Mouse (Mus musculus): ENCODE results near the gene Klhl8. TPM values are rescaled to one million over a fixed set of nuclear protein-coding genes. Genes with fewer than 3 reads are reported as not detected.

Gene Klhl8
- polyA plus RNA-seq, 1 experiment: 0.95 TPM

DNA sequence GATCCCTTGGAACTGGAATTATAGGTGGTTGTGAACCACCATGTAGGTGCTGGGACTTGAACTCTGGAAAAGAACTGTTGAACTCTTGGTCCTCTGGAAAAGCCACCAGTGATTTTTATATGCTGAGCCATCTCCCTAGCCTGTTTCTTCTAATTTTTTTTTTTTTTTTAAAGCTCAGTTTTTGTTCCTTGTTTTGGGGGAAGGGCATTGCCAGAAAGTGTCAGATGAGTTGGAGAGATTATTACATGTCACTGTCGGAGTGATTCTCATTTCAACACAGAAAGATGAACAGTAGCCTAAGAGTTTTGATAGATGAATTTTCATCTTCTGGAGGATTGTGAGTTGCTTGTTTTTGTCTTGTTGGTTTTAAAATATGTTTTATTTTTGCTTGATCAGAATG lies 91.4 kb downstream of the Klhl8 start:
- TF ChIP-seq CTCF (IDR thresholded peaks at IDR 0.05; ENCODE audit: control insufficient read depth, insufficient read depth, low read length): no peak
- TF ChIP-seq POLR2A (IDR thresholded peaks at IDR 0.05; ENCODE audit: borderline replicate concordance, control insufficient read depth, low read depth, low read length): no peak
- WGBS: 55% methylated on average over 1 of the region's 1 CpGs
- Histone ChIP-seq H3K27ac (ENCODE audit: control insufficient read depth, insufficient read depth, low read depth, low read length, poor library complexity) (no peak overlapping the region), H3K4me1 (ENCODE audit: control insufficient read depth, insufficient read depth, low read length) (no peaks in the 10 kb centered on the region; the same call in 1 of the 2 replicates), H3K4me3 (replicated peaks; ENCODE audit: control insufficient read depth, low read depth, low read length) (no peak overlapping the region)

DNA sequence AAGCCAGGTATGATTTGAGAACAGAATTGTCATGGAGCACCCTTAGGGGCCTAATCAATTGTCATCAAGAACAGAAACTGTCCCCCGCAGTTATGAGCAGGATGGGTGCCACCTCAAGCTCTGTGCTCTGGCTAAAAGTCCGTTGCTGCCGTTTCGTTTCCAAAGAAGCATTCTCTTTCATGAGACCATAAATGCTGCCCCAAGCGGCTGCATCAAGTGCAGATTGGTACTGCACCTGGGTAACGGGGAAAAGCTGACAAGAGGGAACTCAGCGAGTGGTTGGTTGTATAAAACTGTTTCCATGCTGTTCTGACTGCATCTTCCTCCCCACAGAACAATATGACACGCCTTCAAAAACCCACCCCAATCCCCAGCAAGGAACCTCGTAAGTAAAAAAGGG lies 92.5 kb downstream of the Klhl8 start:
- H3K27ac ChIP-seq (ENCODE audit: control insufficient read depth, insufficient read depth, low read depth, low read length, poor library complexity): no peak overlapping the region
- TF ChIP-seq POLR2A (IDR thresholded peaks at IDR 0.05; ENCODE audit: borderline replicate concordance, control insufficient read depth, low read depth, low read length) (no peak), CTCF (IDR thresholded peaks at IDR 0.05; ENCODE audit: control insufficient read depth, insufficient read depth, low read length) (no peak)
- H3K4me1 ChIP-seq (ENCODE audit: control insufficient read depth, insufficient read depth, low read length): no peaks in the 10 kb centered on the region; the same call in 1 of the 2 replicates
- WGBS: 93% methylated on average over 9 of the region's 9 CpGs
- no peak overlapping the region for H3K4me3 ChIP-seq (replicated peaks; ENCODE audit: control insufficient read depth, low read depth, low read length)

DNA sequence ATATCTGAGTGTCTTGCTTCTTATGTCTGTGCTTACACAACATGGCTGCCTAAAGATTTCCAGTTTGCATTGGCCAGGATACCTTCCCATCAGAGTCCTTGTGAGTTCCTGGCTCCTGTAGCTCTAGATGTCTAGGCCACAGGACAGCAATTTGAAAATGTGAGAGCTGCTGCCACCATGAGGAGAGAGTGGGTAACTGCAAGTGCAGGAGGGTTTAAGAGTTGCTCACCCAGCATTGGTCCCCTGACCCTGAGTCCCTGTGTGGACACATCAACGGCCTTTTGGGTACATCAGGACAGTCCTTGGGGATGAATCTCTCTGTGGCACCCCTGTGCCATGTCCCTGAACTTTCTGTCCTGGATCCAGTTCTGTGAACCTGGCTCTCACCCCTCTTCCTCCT lies 93.3 kb downstream of the Klhl8 start:
- no peak overlapping the region for H3K27ac ChIP-seq (ENCODE audit: control insufficient read depth, insufficient read depth, low read depth, low read length, poor library complexity)
- 29% methylated on average over 1 of the region's 1 CpGs for WGBS
- no peak overlapping the region for H3K4me3 ChIP-seq (replicated peaks; ENCODE audit: control insufficient read depth, low read depth, low read length)
- no peak for TF ChIP-seq POLR2A (IDR thresholded peaks at IDR 0.05; ENCODE audit: borderline replicate concordance, control insufficient read depth, low read depth, low read length)
- peak; percentile 90 for TF ChIP-seq CTCF (IDR thresholded peaks at IDR 0.05; ENCODE audit: control insufficient read depth, insufficient read depth, low read length)
- no peaks in the 10 kb centered on the region; the same call in 1 of the 2 replicates for H3K4me1 ChIP-seq (ENCODE audit: control insufficient read depth, insufficient read depth, low read length)

DNA sequence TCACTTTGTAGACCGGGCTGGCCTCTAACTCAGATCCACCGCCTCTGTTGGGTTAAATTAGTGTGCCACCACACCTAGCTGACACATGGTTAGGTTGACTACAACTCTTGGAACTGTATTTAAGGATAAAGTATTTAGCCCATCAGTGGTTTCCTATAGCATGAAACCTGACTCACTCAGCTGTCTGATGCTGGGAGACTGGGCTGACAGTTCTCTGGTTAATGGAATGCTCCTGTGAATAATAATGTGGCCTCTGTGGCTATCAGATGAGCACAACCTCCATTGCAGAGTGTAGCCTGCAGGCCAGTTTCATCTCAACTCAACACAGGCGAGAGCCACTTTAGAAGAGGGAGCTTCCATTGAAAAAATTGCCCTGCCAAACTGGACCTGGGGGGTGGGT lies 94.3 kb downstream of the Klhl8 start:
- Histone ChIP-seq H3K27ac (ENCODE audit: control insufficient read depth, insufficient read depth, low read depth, low read length, poor library complexity) (no peak overlapping the region), H3K4me3 (replicated peaks; ENCODE audit: control insufficient read depth, low read depth, low read length) (no peak overlapping the region), H3K4me1 (ENCODE audit: control insufficient read depth, insufficient read depth, low read length) (no peaks in the 10 kb centered on the region; the same call in 1 of the 2 replicates)
- WGBS: 90% methylated on average over 3 of the region's 3 CpGs
- TF ChIP-seq POLR2A (IDR thresholded peaks at IDR 0.05; ENCODE audit: borderline replicate concordance, control insufficient read depth, low read depth, low read length) (no peak), CTCF (IDR thresholded peaks at IDR 0.05; ENCODE audit: control insufficient read depth, insufficient read depth, low read length) (no peak)

DNA sequence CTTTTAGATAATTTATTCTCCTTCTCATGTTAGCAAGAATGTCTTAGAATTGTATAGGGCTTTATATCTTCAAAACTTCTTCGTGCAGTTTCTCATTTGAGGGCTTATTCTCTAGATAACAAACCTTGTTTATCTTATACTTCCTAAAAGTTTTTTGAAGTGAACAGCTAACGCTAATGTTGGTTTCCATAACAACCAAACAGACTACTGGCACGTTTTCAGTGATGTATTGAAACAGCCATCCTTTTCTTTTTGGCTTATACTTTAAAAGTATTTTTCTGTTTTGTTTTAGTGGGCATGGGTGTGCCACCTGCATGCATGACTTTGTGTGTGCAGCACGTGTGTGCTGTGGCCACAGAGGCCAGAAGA lies 95.8 kb downstream of the Klhl8 start:
- 57% methylated on average over 4 of the region's 4 CpGs for WGBS
- TF ChIP-seq POLR2A (IDR thresholded peaks at IDR 0.05; ENCODE audit: borderline replicate concordance, control insufficient read depth, low read depth, low read length): no peak
- TF ChIP-seq CTCF (IDR thresholded peaks at IDR 0.05; ENCODE audit: control insufficient read depth, insufficient read depth, low read length): no peak
- Histone ChIP-seq H3K27ac (ENCODE audit: control insufficient read depth, insufficient read depth, low read depth, low read length, poor library complexity) (no peak overlapping the region), H3K4me3 (replicated peaks; ENCODE audit: control insufficient read depth, low read depth, low read length) (no peak overlapping the region), H3K4me1 (ENCODE audit: control insufficient read depth, insufficient read depth, low read length) (no peaks in the 10 kb centered on the region; the same call in 1 of the 2 replicates)

DNA sequence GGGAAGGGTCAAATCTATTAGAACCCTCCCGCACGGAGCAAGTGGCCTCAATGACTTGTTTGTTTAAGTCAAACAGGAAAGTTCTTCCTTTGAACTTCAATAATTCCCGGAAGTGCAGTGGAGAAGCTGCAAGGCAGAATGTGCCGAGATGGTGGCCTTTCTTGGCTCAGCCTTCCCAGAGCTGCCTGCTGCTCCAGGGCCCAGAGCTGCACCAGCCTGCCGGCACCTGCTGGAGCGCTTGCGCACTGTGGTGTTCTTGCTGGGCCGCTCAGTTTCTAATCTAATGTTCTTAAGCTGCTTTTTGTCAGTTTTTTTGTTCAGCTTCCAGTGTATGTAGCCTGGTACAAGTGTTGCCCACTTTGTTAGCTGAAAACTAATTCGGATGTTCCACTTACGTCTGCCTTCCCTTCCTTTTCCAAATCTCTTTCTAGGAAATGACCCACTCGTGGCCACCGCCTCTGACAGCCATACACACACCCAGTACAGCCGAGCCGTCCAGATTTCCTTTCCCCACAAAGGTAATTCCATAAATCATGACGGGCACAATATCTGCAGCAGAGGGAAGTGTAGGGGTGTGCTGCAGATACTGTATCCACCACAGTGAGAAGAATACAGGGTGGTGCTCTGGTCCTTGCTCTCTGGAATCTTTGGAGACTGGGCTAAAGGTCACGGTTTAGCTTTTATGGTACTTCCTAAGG lies 96.4 kb downstream of the Klhl8 start:
- Histone ChIP-seq H3K27ac (ENCODE audit: control insufficient read depth, insufficient read depth, low read depth, low read length, poor library complexity) (no peak overlapping the region), H3K4me3 (replicated peaks; ENCODE audit: control insufficient read depth, low read depth, low read length) (no peak overlapping the region), H3K4me1 (ENCODE audit: control insufficient read depth, insufficient read depth, low read length) (no peaks in the 10 kb centered on the region; the same call in 1 of the 2 replicates)
- 81% methylated on average over 16 of the region's 16 CpGs for WGBS
- no peak for TF ChIP-seq CTCF (IDR thresholded peaks at IDR 0.05; ENCODE audit: control insufficient read depth, insufficient read depth, low read length)
- TF ChIP-seq POLR2A (IDR thresholded peaks at IDR 0.05; ENCODE audit: borderline replicate concordance, control insufficient read depth, low read depth, low read length): no peak

DNA sequence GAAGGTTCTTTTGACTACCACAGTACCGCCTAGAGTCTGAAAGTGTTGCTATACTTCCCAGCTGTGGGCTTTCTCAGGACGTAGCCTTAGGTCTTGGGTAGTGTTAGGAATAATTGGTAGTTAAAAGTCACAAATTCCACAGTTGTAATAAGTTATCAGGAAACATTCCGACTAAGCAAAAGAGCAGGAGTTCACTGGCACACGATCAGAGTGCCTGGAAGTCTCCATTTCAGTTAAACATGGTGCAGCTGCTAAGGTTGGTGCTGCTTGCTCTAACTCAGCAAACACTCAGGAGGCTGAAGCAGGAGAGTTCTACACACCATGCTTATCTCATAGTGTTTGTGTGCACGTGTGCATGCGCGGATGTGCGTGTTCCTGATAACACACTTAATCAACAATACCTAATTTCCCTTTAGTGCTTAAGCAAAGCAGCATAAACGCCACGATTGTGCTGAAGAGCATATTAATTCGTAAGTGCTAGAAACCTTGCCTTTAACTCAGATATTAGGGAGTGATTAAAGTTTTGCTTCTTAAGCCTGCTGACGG lies 97.0 kb downstream of the Klhl8 start:
- TF ChIP-seq POLR2A (IDR thresholded peaks at IDR 0.05; ENCODE audit: borderline replicate concordance, control insufficient read depth, low read depth, low read length) (no peak), CTCF (IDR thresholded peaks at IDR 0.05; ENCODE audit: control insufficient read depth, insufficient read depth, low read length) (no peak)
- no peak overlapping the region for H3K27ac ChIP-seq (ENCODE audit: control insufficient read depth, insufficient read depth, low read depth, low read length, poor library complexity)
- 85% methylated on average over 12 of the region's 12 CpGs for WGBS
- no peaks in the 10 kb centered on the region; the same call in 1 of the 2 replicates for H3K4me1 ChIP-seq (ENCODE audit: control insufficient read depth, insufficient read depth, low read length)
- H3K4me3 ChIP-seq (replicated peaks; ENCODE audit: control insufficient read depth, low read depth, low read length): no peak overlapping the region

DNA sequence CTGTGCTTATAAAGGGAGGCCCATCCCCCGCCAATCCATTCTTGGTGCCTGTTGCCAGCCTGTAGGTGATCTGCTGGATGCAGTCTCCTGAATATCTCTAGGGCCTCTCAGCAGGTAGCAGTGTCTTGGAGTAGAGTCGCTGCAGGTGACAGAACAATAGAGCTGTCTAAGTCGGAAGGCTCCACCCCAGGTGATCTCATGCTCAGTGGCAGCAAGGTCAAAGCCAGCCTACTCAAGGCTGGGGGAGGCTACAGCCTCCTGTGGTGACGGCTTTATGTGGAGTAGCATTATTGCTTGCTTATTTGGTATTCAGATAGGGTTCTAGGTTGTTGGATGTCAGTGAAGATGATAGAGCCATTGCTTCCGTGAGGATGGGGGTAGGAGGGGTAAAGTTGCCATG lies 97.8 kb downstream of the Klhl8 start:
- H3K4me3 ChIP-seq (replicated peaks; ENCODE audit: control insufficient read depth, low read depth, low read length): no peak overlapping the region
- TF ChIP-seq POLR2A (IDR thresholded peaks at IDR 0.05; ENCODE audit: borderline replicate concordance, control insufficient read depth, low read depth, low read length): no peak
- no peak for TF ChIP-seq CTCF (IDR thresholded peaks at IDR 0.05; ENCODE audit: control insufficient read depth, insufficient read depth, low read length)
- H3K4me1 ChIP-seq (ENCODE audit: control insufficient read depth, insufficient read depth, low read length): no peaks in the 10 kb centered on the region; the same call in 1 of the 2 replicates
- no peak overlapping the region for H3K27ac ChIP-seq (ENCODE audit: control insufficient read depth, insufficient read depth, low read depth, low read length, poor library complexity)
- 93% methylated on average over 5 of the region's 5 CpGs for WGBS

Other genes starting within 250 kb of the Klhl8 start
- 25.1 and 41.4 TPM in 2 replicates for gene Aff1, start 218.9 kb downstream of the Klhl8 start, polyA plus RNA-seq (2011; ENCODE audit: insufficient read depth, insufficient read length, low replicate concordance, missing spikeins)
- not detected in 2 replicates for gene Hsd17b13, start 66.2 kb upstream of the Klhl8 start, polyA plus RNA-seq (2011; ENCODE audit: insufficient read depth, insufficient read length, low replicate concordance, missing spikeins)
- gene Hsd17b11, start 110.7 kb upstream of the Klhl8 start, polyA plus RNA-seq (2011; ENCODE audit: insufficient read depth, insufficient read length, low replicate concordance, missing spikeins): 13.6 and 36.5 TPM in 2 replicates
- gene Nudt9, start 135.0 kb upstream of the Klhl8 start, polyA plus RNA-seq (2011; ENCODE audit: insufficient read depth, insufficient read length, low replicate concordance, missing spikeins): 32.5 and 34.8 TPM in 2 replicates
- not detected in 2 replicates for gene Gm17660, start 166.3 kb upstream of the Klhl8 start, polyA plus RNA-seq (2011; ENCODE audit: insufficient read depth, insufficient read length, low replicate concordance, missing spikeins)
- gene Sparcl1, start 202.5 kb upstream of the Klhl8 start, polyA plus RNA-seq (2011; ENCODE audit: insufficient read depth, insufficient read length, low replicate concordance, missing spikeins): 3.8 and 4.8 TPM in 2 replicates